Mouse (Mus musculus) forelimb bud, embryonic 11.5 days (tissue): Measurements from ENCODE around the gene Slamf1.
A peak's percentile ranks its signal among the peaks of the same experiment; 100 is the strongest.
"Not testable (repeated sequence)": the region's sequence is repeated elsewhere in the genome, so short reads cannot be mapped to it uniquely, and the experiment has no call there.

ENCODE experiments used
- DNase-seq: peaks from one replicate; pipeline ENCODE4 v3.0.0-alpha.2; 2012; ENCODE audit warnings: low read depth, low spot score

Gene Slamf1

GRCm38 (mm10) chr1:171799648-171800047, 32.7 kb downstream of the Slamf1 start:
- DNase-seq, result no peak

- not testable (repeated sequence) for DNase-seq
Observed at GRCm38 (mm10) chr1:171811048-171811447, 44.1 kb downstream of the Slamf1 start.

- DNase-seq, result peak; percentile 78
Observed at GRCm38 (mm10) chr1:171815545-171816439, 48.9 kb downstream of the Slamf1 start.

- DNase-seq, result no peak
Observed at GRCm38 (mm10) chr1:171816991-171817390, 50.1 kb downstream of the Slamf1 start.

GRCm38 (mm10) chr1:171821331-171821730, 54.4 kb downstream of the Slamf1 start:
- no peak for DNase-seq

- no peak for DNase-seq
Observed at GRCm38 (mm10) chr1:171825462-171825861, 58.5 kb downstream of the Slamf1 start.

GRCm38 (mm10) chr1:171826164-171826563, 59.2 kb downstream of the Slamf1 start:
- no peak for DNase-seq

GRCm38 (mm10) chr1:171827674-171828073, 60.7 kb downstream of the Slamf1 start:
- DNase-seq, result no peak

- no peak for DNase-seq
Observed at GRCm38 (mm10) chr1:171839488-171839887, 72.6 kb downstream of the Slamf1 start, which contains the start of gene Cd84. Gene Cd84, plus strand, starts transcription at chr1:171839697.

- no peak for DNase-seq
Observed at GRCm38 (mm10) chr1:171840450-171841023, 73.6 kb downstream of the Slamf1 start.

GRCm38 (mm10) chr1:171845035-171845754, 78.3 kb downstream of the Slamf1 start:
- no peak for DNase-seq

GRCm38 (mm10) chr1:171848201-171848600, 81.3 kb downstream of the Slamf1 start:
- DNase-seq, result no peak

- no peak for DNase-seq
Observed at GRCm38 (mm10) chr1:171848757-171849156, 81.8 kb downstream of the Slamf1 start.

GRCm38 (mm10) chr1:171849454-171849853, 82.5 kb downstream of the Slamf1 start:
- DNase-seq, result no peak
